Mouse (Mus musculus) liver, adult 2 months (tissue): ENCODE measurements around the gene Srsf7. TPM values are rescaled to one million over a fixed set of nuclear protein-coding genes. Genes with fewer than 3 reads are reported as not detected.

Experiments
- DNase-seq: peaks from one replicate; pipeline ENCODE4 v3.0.0-alpha.2; 2011; ENCODE audit warnings: low read depth, low spot score; ENCODE audit errors: extremely low read depth
- H3K27ac ChIP-seq: fragments of 200-500 bp; replicated peaks from 2 replicates; pipeline ENCODE4 v1.5.1; 2012; ENCODE audit warnings: low read depth, mild to moderate bottlenecking, control low read depth, inconsistent platforms, low read length; ENCODE audit not compliant: insufficient read depth
- H3K27me3 ChIP-seq: fragments of 200-500 bp; 2 replicates; pipeline ENCODE4 v1.6.1; 2012; ENCODE audit warnings: mild to moderate bottlenecking, moderate library complexity, low read length, inconsistent platforms; ENCODE audit not compliant: control insufficient read depth, insufficient read depth
- H3K36me3 ChIP-seq: fragments of 200-500 bp; 2 replicates; pipeline ENCODE4 v1.6.1; 2012; ENCODE audit warnings: low read length, inconsistent platforms; ENCODE audit not compliant: control insufficient read depth, insufficient read depth
- H3K4me1 ChIP-seq: fragments of 200-500 bp; 2 replicates; pipeline ENCODE4 v1.6.1; 2011; ENCODE audit warnings: low read length; ENCODE audit not compliant: control insufficient read depth, insufficient read depth
- H3K4me3 ChIP-seq: fragments of 200-500 bp; 2 replicates; pipeline ENCODE4 v1.5.1; 2011; ENCODE audit warnings: low read depth, mild to moderate bottlenecking, control low read depth, low read length, moderate library complexity; ENCODE audit not compliant: insufficient read depth
- H3K79me2 ChIP-seq: fragments of 200-500 bp; 2 replicates; pipeline ENCODE4 v1.6.1; 2012; ENCODE audit warnings: inconsistent platforms, mild to moderate bottlenecking, low read length, moderate library complexity; ENCODE audit not compliant: control insufficient read depth, insufficient read depth
- H3K9ac ChIP-seq: fragments of 200-500 bp; 2 replicates; pipeline ENCODE4 v1.6.1; 2012; ENCODE audit warnings: low read depth, mild to moderate bottlenecking, control low read depth, inconsistent platforms, low read length
- CTCF ChIP-seq: fragments of 200-500 bp; IDR thresholded peaks from 2 replicates; pipeline ENCODE4 v1.5.1; 2011; ENCODE audit warnings: low read depth, low read length, control low read depth
- POLR2A ChIP-seq: fragments of 200-500 bp; IDR thresholded peaks from 2 replicates; pipeline ENCODE4 v1.6.1; 2011; ENCODE audit warnings: low read length, control low read depth; ENCODE audit not compliant: insufficient read depth; ENCODE audit errors: extremely low read depth
- WGBS: fragments of 180-500 bp; shearing (Covaris S2); methylation state at CpG from one replicate; pipeline ENCODE4 v1.1.7; 2018; 5-methylcytosine and 5-hydroxymethylcytosine counted together
- polyA plus RNA-seq: library from polyadenylated mRNA; depleted of rRNA; stranded (reverse); fragments of >200 nt; gene quantifications from 2 replicates; pipeline ENCODE4 v1.2.3, GENCODE M21; 2012
- total RNA-seq: library from RNA; depleted of rRNA; stranded (reverse); fragments of >200 nt; gene quantifications from 2 replicates; pipeline ENCODE4 v1.2.3, GENCODE M21; 2014

Srsf7 gene
- total and polyA plus RNA-seq, 2 experiments: 20.5 to 20.6 TPM

- H3K9ac ChIP-seq: no peak overlapping the region
- peaks cover 19% of the 10 kb centered on the region for H3K4me1 ChIP-seq
- H3K27ac ChIP-seq: no peak overlapping the region
- WGBS: 92% methylated on average over 6 of the region's 6 CpGs
- no peak for DNase-seq
- peaks cover 3% of the 10 kb centered on the region; the same call in 1 of the 2 replicates for H3K36me3 ChIP-seq
- no peak overlapping the region for H3K4me3 ChIP-seq
- TF ChIP-seq POLR2A (no peak), CTCF (no peak)
- H3K27me3 ChIP-seq: no peaks in the 10 kb centered on the region
- H3K79me2 ChIP-seq: peaks cover 3% of the 10 kb centered on the region; the same call in 1 of the 2 replicates
These were observed 37.3 kb downstream of the Srsf7 start for GRCm38 (mm10) chr17:80169792-80170191.

- peaks cover 8% of the 10 kb centered on the region; the same call in 1 of the 2 replicates for H3K79me2 ChIP-seq
- no peak overlapping the region for H3K4me3 ChIP-seq
- no peak overlapping the region for H3K9ac ChIP-seq
- H3K27me3 ChIP-seq: no peaks in the 10 kb centered on the region
- H3K27ac ChIP-seq: no peak overlapping the region
- H3K36me3 ChIP-seq: peaks cover 3% of the 10 kb centered on the region; the same call in 1 of the 2 replicates
- WGBS: 74% methylated on average over 16 of the region's 16 CpGs
- TF ChIP-seq CTCF (no peak), POLR2A (no peak)
- peaks cover 21% of the 10 kb centered on the region for H3K4me1 ChIP-seq
- DNase-seq: no peak
These were observed 38.5 kb downstream of the Srsf7 start for GRCm38 (mm10) chr17:80168425-80169182.

- TF ChIP-seq POLR2A (no peak), CTCF (no peak)
- no peak for DNase-seq
- Histone ChIP-seq H3K4me1 (peaks cover 21% of the 10 kb centered on the region), H3K36me3 (peaks cover 3% of the 10 kb centered on the region; the same call in 1 of the 2 replicates), H3K27me3 (no peaks in the 10 kb centered on the region), H3K27ac (no peak overlapping the region), H3K4me3 (no peak overlapping the region), H3K9ac (no peak overlapping the region), H3K79me2 (peaks cover 5% of the 10 kb centered on the region; the same call in 1 of the 2 replicates)
- 62% methylated on average over 7 of the region's 7 CpGs for WGBS
These were observed 39.3 kb downstream of the Srsf7 start for GRCm38 (mm10) chr17:80167851-80168251.

- TF ChIP-seq POLR2A: no peak
- TF ChIP-seq CTCF: no peak
- 44% methylated on average over 4 of the region's 4 CpGs for WGBS
- H3K27ac ChIP-seq: no peak overlapping the region
- peaks cover 21% of the 10 kb centered on the region for H3K4me1 ChIP-seq
- DNase-seq: peak; percentile 63
- H3K9ac ChIP-seq: no peak overlapping the region
- peaks cover 9% of the 10 kb centered on the region; the same call in 1 of the 2 replicates for H3K79me2 ChIP-seq
- H3K27me3 ChIP-seq: no peaks in the 10 kb centered on the region
- H3K36me3 ChIP-seq: peaks cover 3% of the 10 kb centered on the region; the same call in 1 of the 2 replicates
- no peak overlapping the region for H3K4me3 ChIP-seq
These were observed 39.7 kb downstream of the Srsf7 start for GRCm38 (mm10) chr17:80167436-80167835.

- TF ChIP-seq CTCF (no peak), POLR2A (no peak)
- peaks cover 13% of the 10 kb centered on the region; the same call in 1 of the 2 replicates for H3K79me2 ChIP-seq
- DNase-seq: no peak
- peaks cover 21% of the 10 kb centered on the region for H3K4me1 ChIP-seq
- no peak overlapping the region for H3K4me3 ChIP-seq
- WGBS: 91% methylated on average over 6 of the region's 6 CpGs
- no peak overlapping the region for H3K27ac ChIP-seq
- no peaks in the 10 kb centered on the region for H3K27me3 ChIP-seq
- no peak overlapping the region for H3K9ac ChIP-seq
- peaks cover 6% of the 10 kb centered on the region; the same call in 1 of the 2 replicates for H3K36me3 ChIP-seq
These were observed 40.8 kb downstream of the Srsf7 start for GRCm38 (mm10) chr17:80166346-80166745.

- Histone ChIP-seq H3K4me1 (peaks cover 19% of the 10 kb centered on the region), H3K27me3 (no peaks in the 10 kb centered on the region), H3K9ac (no peak overlapping the region), H3K27ac (no peak overlapping the region), H3K79me2 (peaks cover 14% of the 10 kb centered on the region; the same call in 1 of the 2 replicates), H3K36me3 (peaks cover 6% of the 10 kb centered on the region; the same call in 1 of the 2 replicates), H3K4me3 (no peak overlapping the region)
- TF ChIP-seq CTCF (no peak), POLR2A (no peak)
- DNase-seq: peak; percentile 52
- WGBS: 55% methylated on average over 6 of the region's 6 CpGs
These were observed 41.4 kb downstream of the Srsf7 start for GRCm38 (mm10) chr17:80165741-80166140.
